Mouse (Mus musculus): ENCODE measurements around the gene Ccpg1os.

The Ccpg1os gene

GRCm38 (mm10) chr9:72983066-72983465 is 2.1 kb downstream of the Ccpg1os start:
- DNase-seq (ENCODE audit: low read depth) = no peak

- DNase-seq (ENCODE audit: low read depth) = no peak
Measured at GRCm38 (mm10) chr9:72975242-72975641, 9.9 kb downstream of the Ccpg1os start.

GRCm38 (mm10) chr9:72974734-72975133 is 10.4 kb downstream of the Ccpg1os start:
- DNase-seq (ENCODE audit: low read depth) = no peak

GRCm38 (mm10) chr9:72972984-72973383 is 12.2 kb downstream of the Ccpg1os start:
- DNase-seq (ENCODE audit: low read depth) = no peak

- DNase-seq (ENCODE audit: low read depth) = no peak
Measured at GRCm38 (mm10) chr9:72972435-72972834, 12.7 kb downstream of the Ccpg1os start.

- no peak for DNase-seq (ENCODE audit: low read depth)
Measured at GRCm38 (mm10) chr9:72969874-72970273, 15.3 kb downstream of the Ccpg1os start.

GRCm38 (mm10) chr9:72968349-72969061 is 16.7 kb downstream of the Ccpg1os start:
- DNase-seq (ENCODE audit: low read depth) = no peak

- no peak for DNase-seq (ENCODE audit: low read depth)
Measured at GRCm38 (mm10) chr9:72961959-72962358, 23.2 kb downstream of the Ccpg1os start.

GRCm38 (mm10) chr9:72961346-72961745 is 23.8 kb downstream of the Ccpg1os start:
- no peak for DNase-seq (ENCODE audit: low read depth)

GRCm38 (mm10) chr9:72958521-72959450 is 26.4 kb downstream of the Ccpg1os start, which contains the start of the genes Dyx1c1 and Gm44503:
Dyx1c1 (plus strand) TSS chr9:72958785.
Gm44503 (plus strand) TSS chr9:72958852.
- peak; percentile 45 for DNase-seq (ENCODE audit: low read depth)

- peak; percentile 34 for DNase-seq (ENCODE audit: low read depth)
Measured at GRCm38 (mm10) chr9:72955546-72955945, 29.6 kb downstream of the Ccpg1os start.

GRCm38 (mm10) chr9:72954746-72955145 is 30.4 kb downstream of the Ccpg1os start:
- no peak for DNase-seq (ENCODE audit: low read depth)

GRCm38 (mm10) chr9:72949572-72949971 is 35.6 kb downstream of the Ccpg1os start:
- DNase-seq (ENCODE audit: low read depth) = no peak

- DNase-seq (ENCODE audit: low read depth) = no peak
Measured at GRCm38 (mm10) chr9:72947010-72947409, 38.2 kb downstream of the Ccpg1os start.

GRCm38 (mm10) chr9:72944286-72944685 is 40.9 kb downstream of the Ccpg1os start:
- no peak for DNase-seq (ENCODE audit: low read depth)

GRCm38 (mm10) chr9:72943424-72943823 is 41.8 kb downstream of the Ccpg1os start:
- no peak for DNase-seq (ENCODE audit: low read depth)

GRCm38 (mm10) chr9:72936301-72936700 is 48.9 kb downstream of the Ccpg1os start:
- no peak for DNase-seq (ENCODE audit: low read depth)

- no peak for DNase-seq (ENCODE audit: low read depth)
Measured at GRCm38 (mm10) chr9:72935309-72935708, 49.9 kb downstream of the Ccpg1os start.

GRCm38 (mm10) chr9:72931166-72931790 is 53.9 kb downstream of the Ccpg1os start:
- no peak for DNase-seq (ENCODE audit: low read depth)
